Mouse (Mus musculus): ENCODE measurements around the gene Trak1. TPM values are rescaled to one million over a fixed set of nuclear protein-coding genes. Genes with fewer than 3 reads are reported as not detected.
A peak's percentile ranks its signal among the peaks of the same experiment; 100 is the strongest.

Trak1 gene
- total RNA-seq, 2 experiments from 2014 or later: 203 to 207 TPM

DNA sequence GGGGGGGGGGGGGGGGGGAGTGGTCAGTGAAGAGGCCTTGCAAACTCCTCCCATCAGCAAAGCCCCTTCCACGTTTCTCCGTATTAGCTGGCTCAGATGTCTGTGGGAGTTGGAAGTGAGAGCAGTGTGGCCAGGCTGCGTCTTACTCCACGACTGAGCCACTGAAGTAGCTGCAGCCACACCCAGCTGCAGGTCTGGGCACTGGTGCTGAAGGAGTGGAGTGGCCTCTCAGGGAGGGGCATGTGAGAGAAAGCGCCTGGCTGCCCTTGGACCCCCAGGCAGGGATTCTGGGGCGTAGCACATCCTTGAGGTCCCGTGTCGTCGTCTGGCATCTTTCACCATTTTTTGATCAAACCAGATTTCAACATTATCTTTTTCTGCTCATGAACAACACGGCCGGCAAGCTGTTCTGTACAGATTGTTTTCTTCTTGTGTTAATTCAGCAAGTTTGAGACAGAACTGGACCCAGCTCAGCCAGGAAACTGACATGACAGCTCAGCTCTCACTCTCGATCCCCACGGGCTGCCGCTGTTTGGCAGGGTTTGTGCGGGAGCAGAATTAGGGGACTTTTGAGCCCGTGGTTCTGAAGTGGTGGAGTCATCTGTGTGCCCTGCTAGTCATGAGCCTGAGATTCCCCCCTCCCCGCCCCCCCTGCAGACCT is 100.9 kb downstream of the Trak1 start:
- DNase-seq: no peak

DNA sequence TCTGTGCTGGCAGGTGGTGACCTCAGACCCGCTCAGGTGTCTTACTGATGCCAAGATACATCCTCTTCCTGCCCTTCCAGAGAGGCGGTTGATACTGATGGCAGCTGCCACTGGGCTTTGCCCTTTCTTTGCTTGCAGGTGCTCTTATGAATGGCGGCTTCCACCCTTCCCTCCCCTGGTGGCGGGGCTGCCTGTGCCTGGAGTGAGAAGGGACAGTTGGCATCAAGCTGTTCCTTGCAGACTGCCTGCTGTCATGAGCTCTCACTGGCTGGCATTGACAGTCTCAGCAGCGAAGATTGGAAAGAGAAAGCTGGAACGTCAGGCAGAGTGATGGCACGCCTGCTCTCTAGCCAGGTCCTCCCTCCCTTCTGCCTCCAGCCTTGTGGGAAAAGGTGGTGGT is 101.5 kb downstream of the Trak1 start:
- DNase-seq: no peak

- no peak for DNase-seq
Observed at GRCm38 (mm10) chr9:121400608-121401007, 103.3 kb downstream of the Trak1 start.

DNA sequence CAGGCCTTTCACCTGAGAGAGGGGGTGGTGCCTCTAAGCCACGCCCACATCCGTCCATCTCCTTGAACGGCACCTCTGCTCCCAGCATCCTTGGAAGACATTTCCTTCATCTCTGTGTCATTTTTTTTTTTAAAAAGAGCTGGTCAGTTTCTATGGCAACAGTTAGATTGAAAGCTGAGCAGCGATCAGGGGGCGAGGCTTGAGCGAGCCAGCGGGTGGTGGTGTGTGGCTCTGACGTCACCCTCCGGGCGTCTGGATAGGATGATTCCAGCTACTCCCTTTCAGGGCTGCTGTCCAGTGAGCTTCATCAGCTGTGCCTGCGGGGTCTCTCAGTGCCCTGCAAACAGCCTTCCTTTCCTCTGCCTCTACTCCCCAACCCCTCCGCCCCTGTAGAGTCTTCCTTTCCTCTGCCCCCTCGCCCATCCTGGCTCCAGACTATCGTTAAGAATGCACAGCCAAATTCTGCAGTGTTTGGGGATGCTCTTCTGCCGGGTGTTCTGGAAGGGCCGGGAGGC is 105.9 kb downstream of the Trak1 start:
- peak; percentile 46 for DNase-seq

DNA sequence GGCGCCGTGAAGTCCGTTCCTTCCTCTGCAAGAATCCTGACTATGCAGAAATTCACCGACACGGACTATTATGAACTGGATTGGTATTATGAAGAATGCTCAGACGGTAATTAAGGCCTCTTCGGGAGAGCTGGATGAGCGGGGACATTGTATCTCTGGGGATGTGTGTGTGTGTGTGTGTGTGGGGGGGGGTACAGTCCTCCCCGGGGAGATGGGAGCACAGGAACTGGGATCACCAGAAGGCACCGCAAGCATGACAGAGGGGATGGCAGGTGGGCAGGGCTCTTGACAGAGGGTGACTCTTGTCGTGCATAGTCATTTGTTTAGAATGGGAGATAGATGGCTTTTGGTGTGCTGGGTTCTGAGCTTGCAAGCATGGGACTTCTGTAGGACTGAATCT is 106.4 kb downstream of the Trak1 start:
- no peak for DNase-seq

DNA sequence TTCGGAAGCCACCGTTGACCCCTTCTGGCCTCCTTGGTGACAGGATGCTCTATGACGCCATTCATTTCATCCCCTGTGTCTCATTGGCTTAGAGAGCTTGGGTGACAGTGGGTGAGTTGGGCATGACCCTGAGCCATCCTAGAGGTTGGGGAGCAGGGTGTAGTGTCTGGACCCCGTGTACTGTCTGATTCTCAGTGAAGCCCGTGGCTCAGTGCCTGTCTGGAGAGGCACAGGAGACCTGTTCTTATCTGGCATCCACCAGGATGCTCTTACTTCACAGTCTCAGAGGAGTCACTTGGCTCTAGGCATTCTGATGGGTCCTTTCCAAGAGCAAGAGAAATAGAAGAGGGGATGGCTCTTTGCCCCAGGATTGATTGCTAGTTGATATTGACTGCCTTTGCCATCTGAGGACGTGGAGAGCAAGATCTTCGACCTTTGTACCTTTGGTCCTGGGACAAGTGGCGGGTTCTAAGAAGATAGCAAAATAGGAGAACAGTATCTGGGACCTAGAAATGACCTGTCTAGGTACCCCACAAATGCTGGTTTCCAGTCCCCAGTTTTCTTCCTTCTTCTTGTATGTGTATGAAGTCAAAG is 107.9 kb downstream of the Trak1 start:
- DNase-seq: no peak

DNA sequence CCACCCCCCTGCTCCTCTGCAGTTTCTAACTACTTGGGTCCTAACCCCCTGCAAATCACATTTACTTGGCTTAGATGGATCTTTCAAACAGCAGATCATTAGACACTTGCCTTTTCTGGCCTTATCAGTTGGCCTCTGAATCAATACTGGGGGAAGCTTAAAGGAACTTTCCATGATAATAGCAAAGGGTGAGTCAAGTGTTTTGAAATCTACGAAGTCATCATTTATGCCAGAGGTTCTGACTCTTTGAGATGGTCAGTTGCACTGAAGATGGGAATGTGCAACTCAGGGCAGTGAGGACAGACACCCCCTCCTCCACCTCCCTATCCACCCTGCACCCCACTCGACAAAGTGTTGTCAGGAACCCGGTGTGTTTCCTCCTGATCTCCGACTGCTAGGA is 108.5 kb downstream of the Trak1 start:
- DNase-seq: no peak

DNA sequence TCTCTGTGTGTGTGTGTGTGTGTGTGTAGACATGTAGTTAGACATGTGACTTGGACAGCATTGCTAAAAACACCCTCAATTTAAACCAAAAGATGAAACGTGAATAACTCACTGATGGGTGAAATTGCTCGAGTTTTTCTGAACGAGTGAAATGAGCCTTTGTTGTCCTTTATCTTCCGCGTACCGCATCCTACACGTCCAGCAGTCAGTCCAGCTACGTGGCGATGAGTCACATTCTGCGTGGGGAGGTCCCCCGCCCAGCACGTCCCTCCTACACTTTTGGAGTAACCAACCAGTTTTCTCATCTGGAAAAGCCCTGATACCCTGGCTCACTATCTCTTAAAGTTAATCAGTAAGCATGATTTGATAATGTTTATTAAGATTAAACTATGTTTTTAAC is 116.9 kb downstream of the Trak1 start:
- no peak for DNase-seq

- DNase-seq: peak; percentile 42
Observed at GRCm38 (mm10) chr9:121415626-121416241, 118.4 kb downstream of the Trak1 start.

DNA sequence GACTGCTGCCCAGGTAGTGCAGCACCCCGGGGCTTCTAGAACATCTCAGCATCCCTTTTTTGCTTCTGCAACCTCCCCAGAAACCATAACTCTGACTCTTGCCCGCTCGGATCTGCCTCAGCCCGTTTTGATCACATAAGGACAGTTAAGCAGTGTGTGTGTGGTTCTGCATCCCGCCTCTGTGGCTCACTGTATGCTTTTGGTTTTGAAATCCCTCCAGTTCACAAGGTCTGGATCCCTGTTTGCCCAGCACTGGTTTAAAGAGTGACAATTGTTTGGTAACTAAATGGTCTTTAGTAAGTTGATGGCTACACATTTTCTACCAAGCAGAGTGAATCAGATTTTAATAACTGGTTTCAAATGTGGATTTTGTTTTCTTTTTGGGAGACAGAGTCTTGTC is 119.2 kb downstream of the Trak1 start:
- DNase-seq: no peak

GRCm38 (mm10) chr9:121416872-121417637 is 119.8 kb downstream of the Trak1 start:
- DNase-seq: no peak

GRCm38 (mm10) chr9:121419011-121419410 is 121.7 kb downstream of the Trak1 start:
- no peak for DNase-seq

DNA sequence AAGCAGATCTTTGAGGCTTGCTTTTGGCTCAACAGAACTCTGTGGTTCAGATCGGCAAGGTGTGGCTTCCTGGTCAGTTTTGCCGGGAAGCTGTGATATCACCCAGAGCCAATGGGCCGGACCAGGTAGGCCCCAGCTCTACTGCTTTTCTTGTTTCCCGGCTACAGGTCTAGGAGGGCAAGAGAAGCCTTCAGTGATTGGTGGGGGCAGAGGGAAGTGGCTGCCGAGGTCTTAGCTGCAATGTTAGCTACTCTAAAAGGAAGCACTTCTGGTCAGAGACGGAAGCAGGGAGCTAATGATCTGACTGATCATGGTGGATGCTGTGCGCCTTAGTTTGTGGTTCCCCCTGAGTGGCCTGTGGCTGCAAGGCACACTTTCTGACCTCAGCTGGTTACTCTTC is 122.3 kb downstream of the Trak1 start:
- no peak for DNase-seq

DNA sequence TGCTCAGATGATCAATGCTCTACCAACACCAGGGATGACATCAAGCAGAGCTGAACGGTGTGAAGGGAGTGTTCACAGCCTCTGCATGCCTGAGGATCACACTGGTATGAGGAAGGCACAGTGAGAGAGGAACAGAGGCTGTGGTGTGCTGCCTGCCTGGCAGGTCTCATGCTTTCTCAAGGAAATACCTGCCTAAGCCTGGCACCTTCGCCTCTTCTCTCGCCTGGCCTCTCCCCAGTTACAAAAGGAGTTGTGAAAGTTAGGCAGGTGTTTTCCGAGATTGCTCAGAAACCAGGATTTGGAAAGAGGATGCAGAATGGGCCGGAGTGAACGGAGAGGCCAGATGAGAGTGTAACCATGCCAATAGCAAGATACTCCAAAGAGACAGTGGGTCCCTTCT is 123.5 kb downstream of the Trak1 start:
- no peak for DNase-seq

- DNase-seq: no peak
Observed at GRCm38 (mm10) chr9:121422402-121422801, 125.1 kb downstream of the Trak1 start.

GRCm38 (mm10) chr9:121423621-121424020 is 126.3 kb downstream of the Trak1 start:
- DNase-seq: no peak

GRCm38 (mm10) chr9:121424281-121425164 is 127.2 kb downstream of the Trak1 start:
- DNase-seq: no peak

DNA sequence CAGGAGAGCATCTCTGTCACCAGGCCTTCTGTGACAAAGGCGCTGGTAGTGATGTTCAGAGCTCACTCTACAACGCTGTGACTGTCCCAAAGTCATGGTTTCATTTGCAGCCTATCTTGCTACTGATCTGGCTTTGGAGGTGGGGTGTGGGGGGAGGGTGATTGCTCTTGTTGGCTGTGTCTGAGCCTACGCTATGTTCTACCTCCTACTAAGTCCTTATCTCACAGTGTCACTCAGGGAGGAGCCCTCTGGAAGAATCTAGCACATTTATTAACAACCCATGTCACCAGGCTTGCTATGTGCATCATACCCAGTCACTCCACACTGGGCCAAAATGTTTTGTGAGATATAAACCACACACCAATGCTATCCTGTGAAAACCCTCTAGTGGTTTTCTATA is 129.1 kb downstream of the Trak1 start:
- DNase-seq: no peak

GRCm38 (mm10) chr9:121426902-121427301 is 129.6 kb downstream of the Trak1 start:
- DNase-seq: no peak

DNA sequence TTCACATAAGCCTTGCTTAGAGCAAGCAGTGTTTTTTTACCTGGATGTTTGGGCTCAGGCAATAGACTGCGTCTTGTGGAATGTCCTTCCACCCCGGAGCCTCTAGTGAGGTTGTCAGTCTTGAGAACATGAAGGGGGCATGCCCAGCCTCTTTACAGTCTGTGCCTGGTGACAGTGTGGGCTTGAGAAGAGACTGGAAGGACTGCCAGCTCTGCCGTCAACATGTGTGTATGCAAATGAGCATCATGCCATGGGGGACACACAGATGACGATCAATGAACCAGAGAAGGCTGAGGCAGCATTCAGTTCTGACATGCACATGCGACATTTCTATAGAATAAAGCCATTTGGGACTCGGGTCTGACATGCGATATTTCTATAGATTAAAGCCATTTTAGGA is 132.3 kb downstream of the Trak1 start:
- DNase-seq: no peak

DNA sequence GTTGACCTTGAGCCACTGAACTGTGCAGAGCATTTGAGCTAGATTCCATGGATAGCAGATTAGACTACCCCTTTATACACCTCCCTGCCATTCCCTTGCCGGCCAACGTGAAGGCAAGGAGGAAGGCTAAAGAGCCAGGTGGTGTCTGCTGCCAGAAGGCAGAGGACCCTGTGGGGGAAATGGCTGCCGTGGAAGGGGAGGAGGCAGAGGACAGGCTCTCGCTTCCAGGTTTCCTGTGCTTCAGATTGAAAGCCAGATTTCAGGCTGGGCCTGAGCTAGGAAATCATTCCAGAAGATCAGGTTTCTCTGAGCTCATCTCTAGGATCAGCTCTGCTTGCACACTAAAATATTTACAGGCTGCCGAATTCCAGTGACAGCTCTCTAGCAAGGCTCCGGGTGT is 133.1 kb downstream of the Trak1 start:
- DNase-seq: no peak

All from gastrocnemius, postnatal 10 days (tissue).